Mouse (Mus musculus) effector memory CD4-positive, alpha-beta T cell, adult 5 months (primary cell): Measurements from ENCODE around the gene Chuk. TPM values are rescaled to one million over a fixed set of nuclear protein-coding genes. Genes with fewer than 3 reads are reported as not detected.

Experiments
- polyA plus RNA-seq: library from polyadenylated mRNA; unstranded; fragments of 100-300 nt; shearing (Covaris generic); gene quantifications from one replicate; pipeline ENCODE4 v1.2.1, GENCODE M21; 2017

The Chuk gene
- 88.2 TPM for polyA plus RNA-seq

DNA sequence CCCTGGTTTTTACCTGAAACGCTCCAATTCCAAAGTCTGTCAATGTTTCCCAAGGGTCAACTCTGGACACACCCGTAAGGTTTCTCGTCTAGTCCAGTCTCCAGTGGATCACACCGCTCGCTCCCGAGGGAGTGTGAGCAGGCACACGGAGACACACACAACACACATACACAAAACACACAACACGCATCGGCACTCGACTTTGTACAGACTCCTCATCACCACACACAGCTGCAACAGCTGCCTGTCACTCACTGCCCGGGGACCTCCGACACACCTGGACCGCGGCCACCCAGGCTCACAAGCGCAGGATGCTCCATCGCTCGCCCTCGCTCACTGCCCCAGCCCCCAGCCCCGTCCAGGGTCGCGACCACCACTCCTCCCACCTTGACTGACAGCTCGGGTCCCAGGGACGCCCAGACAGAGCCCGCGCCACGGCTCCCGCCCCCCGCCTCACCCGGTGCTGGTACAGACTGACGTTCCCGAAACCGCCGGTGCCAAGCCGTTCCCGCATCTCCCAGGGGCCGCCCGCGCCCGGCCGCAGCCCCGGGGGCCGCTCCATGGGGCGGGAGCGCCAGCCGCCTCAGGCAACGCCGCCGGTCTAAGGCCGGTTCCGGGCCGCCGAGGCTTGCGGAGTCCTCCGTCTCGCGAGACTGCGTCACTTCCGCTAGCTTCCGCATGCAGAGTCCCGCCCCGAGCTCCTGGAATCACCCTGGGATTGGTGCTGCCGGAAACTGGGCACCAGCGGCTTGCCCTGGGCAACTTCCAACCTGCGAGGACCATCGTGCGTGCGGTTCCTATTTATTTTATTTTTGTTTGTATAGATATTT lies at the start of gene Chuk:
Gene Chuk, minus strand, starts transcription at position 650 of the 830 bp plus-strand sequence.

DNA sequence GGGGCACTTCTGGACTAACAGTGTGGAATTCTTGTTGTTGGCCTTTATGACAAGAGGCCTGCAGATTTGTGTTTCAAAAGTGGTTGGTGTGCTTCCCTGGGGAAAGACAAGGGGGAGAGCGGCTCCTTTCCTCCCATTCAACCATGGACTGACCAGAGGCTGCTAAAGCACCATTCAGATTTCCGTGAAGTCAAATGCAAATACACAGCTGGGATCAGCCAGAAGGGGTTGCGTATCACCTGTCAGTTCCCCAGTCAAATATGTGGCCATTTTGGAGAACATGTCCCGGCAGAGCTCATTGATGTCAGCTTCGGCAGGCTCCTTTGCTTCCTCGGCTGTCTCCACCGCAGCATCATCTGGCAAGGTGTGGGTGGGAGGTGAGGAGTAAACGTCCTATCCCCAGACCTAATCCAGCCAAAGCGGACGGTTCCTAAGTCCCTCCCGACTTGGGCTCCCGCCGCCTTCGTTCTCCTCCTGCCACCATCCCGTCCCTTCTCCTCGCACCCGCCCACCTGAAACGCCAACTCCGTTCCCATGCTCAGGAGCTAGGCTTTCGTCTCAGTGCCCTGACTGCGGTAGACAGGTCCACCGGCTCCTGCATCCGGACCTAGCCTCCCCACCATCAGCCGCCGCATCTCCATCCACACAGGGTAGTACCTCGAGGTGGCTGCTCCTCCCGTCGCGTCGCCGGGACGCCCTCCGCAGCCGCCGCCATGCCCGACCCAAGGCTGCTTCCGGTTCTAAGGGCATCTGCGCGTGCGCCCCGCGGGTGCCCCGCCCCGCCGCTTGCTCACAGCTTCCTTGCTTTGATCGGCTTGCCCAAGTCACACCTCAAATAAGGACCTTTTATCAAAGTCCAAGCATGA lies 38.7 kb upstream of the Chuk start, which contains the start of gene Bloc1s2:
Gene Bloc1s2, minus strand, starts transcription at position 745 of the 866 bp plus-strand sequence.

DNA sequence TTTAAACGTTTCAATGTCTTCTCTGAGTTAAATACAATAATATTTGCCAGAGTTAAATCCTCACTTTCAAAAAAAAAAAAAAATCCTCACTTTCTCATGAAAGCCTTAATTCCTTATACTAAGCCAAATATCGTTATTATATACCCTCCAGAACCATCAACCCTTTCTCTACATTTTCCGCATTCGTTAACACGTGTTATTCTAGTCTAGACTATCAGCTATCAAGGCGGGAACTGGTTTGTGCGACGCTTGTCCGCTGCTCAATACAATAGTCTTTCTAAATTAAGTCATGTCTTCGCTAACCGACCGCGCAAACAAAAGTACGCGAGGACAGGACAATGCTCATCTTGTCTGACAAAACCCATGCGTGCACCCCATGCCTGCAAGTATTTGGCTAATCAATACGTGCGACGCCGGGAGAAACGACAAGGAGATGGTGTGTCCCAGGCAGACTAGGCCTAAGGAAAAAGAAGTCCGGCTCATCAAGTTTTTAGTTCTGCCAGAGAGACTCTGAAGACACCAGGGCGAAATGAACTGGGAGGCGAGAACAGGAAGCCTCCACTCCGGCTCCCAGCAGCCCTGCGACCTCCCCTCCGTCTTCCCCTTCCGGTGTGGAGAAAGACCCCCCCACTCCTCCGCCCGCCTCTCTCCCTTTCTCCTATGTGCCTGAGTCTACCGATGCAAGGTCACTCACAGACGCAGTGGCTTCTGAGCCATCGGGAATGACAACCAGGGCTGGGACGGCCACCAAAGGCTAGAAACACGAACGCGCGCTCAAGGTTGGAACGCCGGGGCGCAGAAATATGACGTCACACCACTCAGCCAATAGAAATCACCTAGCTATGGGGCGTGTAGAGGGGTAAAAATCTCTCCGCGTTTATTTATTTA lies 28.0 kb upstream of the Chuk start, which contains the start of gene Cwf19l1:
Gene Cwf19l1, minus strand, starts transcription at position 805 of the 888 bp plus-strand sequence.

DNA sequence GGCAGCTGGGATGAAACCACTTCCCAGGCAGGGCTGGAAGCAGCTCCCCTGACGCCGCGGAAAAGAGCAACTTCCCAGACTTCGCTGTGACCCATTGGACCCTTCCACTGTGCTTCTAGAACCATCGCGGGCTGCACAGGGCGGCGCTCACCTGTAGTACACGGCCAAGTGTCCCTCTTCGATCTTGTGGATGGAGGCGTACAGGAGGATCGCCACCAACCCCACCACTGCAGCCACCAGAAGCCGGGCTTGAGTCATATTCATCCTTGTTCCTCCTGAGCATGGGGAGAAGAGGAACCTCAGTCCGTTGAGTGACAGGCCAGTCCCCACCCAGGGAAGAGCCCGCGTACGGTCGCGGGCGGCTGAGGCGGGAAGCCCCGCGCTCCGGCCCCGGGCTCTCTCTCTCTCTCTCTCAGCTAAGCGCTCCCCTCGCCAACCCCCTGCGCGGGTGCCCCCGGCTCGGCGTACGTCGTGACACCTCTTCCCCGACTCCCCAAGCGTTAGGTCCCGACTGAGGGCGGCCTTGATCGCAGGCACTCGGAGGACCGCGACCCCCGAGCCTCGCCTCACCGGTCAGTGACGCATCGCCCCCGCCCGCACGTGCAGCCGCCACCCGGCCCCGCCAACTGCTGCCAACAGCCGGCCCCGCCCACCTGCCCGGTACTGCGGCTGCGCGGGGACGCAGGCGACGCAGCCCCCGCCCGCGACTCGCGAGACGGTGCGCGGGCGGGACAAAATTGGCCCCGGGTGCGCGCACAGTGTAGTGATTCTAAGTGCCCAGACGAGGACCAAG lies 38.0 kb downstream of the Chuk start, which contains the start of gene Erlin1:
Gene Erlin1, minus strand, starts transcription at position 665 of the 793 bp plus-strand sequence.

DNA sequence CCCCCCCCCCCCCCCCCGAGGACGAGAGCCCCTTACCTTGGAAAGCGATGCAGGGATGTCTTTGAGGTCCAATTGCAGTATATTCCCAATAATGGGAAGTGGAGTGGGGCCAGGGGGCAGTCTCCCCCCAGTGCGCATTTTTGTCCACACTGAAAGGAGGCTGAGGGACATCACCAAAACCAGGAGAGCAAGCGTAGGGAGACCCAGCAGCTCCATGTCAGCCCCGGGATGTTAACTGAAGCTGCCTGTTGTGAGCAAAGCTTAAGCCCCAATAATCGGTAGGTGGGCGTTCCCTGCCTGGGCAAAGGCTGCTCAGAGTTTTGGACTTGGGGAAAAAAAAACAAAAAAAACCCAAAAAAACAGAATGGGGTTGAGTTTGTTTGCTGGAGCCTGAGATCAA lies 78.3 kb downstream of the Chuk start, which contains the start of gene Cyp2c23:
Gene Cyp2c23, minus strand, starts transcription at position 237 of the 400 bp plus-strand sequence.

Other genes with a start within 250 kb of the Chuk start
- gene Dnmbp, start 167.3 kb downstream of the Chuk start, polyA plus RNA-seq: 6.5 TPM
- not detected for gene Cpn1, start 120.9 kb downstream of the Chuk start, polyA plus RNA-seq
- not detected for gene Cyp2c23, start 78.3 kb downstream of the Chuk start, polyA plus RNA-seq
- gene Erlin1, start 37.7 kb downstream of the Chuk start, polyA plus RNA-seq: 5.3 TPM
- 21.6 TPM for gene Cwf19l1, start 28.4 kb upstream of the Chuk start, polyA plus RNA-seq
- gene Bloc1s2, start 39.0 kb upstream of the Chuk start, polyA plus RNA-seq: 69.6 TPM
- gene Pkd2l1, start 85.0 kb upstream of the Chuk start, polyA plus RNA-seq: not detected
- gene Scd3, start 95.8 kb upstream of the Chuk start, polyA plus RNA-seq: not detected
- gene Scd2, start 186.2 kb upstream of the Chuk start, polyA plus RNA-seq: 17.7 TPM
- gene Scd4, start 225.6 kb upstream of the Chuk start, polyA plus RNA-seq: 0.26 TPM